Comparison of ENCODE assay signal across 8 mouse cellular contexts in genomic region chr5:144254122-144254810, GRCm38 (mm10). TPM values are rescaled to one million over a fixed set of nuclear protein-coding genes. Genes with fewer than 3 reads are reported as not detected.
A peak's percentile ranks its signal among the peaks of the same experiment; 100 is the strongest.
DNase-seq lines count a peak whose midpoint lies in the region; ATAC-seq and TF ChIP-seq lines count a peak whose summit lies in the region.

No protein-coding gene starts in this region.

- peak; percentile 66; the same call in 1 of the 2 replicates for TF ChIP-seq POLR2A in embryonic fibroblast, embryonic 13.5 days (IDR thresholded peaks at IDR 0.05; ENCODE audit: low read depth, low read length)

- H3K9ac ChIP-seq in heart, embryonic 16.5 days (ENCODE audit: low read length): peak overlapping the region; percentile 57; the same call in 1 of the 2 replicates

- peak overlapping the region; percentile 67 for H3K4me2 ChIP-seq in heart, embryonic 16.5 days (ENCODE audit: low read depth, low read length)

- DNase-seq in spleen, adult 18-20 months: peak; percentile 56 to 58
- DNase-seq in spleen, adult 12 weeks (ENCODE audit: low spot score): no peak
- DNase-seq in kidney, postnatal 10 days: peak; percentile 85
- DNase-seq in spleen, postnatal 10 days (ENCODE audit: low spot score in 2 of 2): peak; percentile 31 to 62
- DNase-seq in left cerebral cortex, adult 18-20 months (ENCODE audit: low spot score in 2 of 2): no peak

- no peak for TF ChIP-seq CTCF in embryonic fibroblast, embryonic 13.5 days (IDR thresholded peaks at IDR 0.05; ENCODE audit: borderline replicate concordance, insufficient read depth, low read length)

- 56% methylated on average over 16 of the region's 16 CpGs for WGBS in heart, embryonic 16.5 days
- 28% methylated on average over 16 of the region's 16 CpGs for WGBS in macrophage (ENCODE audit: missing documents)

- H3K4me3 ChIP-seq in embryonic fibroblast, embryonic 13.5 days (ENCODE audit: insufficient read depth, low read length): peak overlapping the region; percentile 53
- H3K4me3 ChIP-seq in heart, embryonic 16.5 days (ENCODE audit: low read length): peak overlapping the region; percentile 92
- peak overlapping the region; percentile 48 for H3K4me3 ChIP-seq in macrophage (ENCODE audit: inconsistent target)

- H3K27me3 ChIP-seq in heart, embryonic 16.5 days (ENCODE audit: control insufficient read depth, insufficient read depth, low read length): no peaks in the 10 kb centered on the region

- H3K36me3 ChIP-seq in heart, embryonic 16.5 days (ENCODE audit: control insufficient read depth, insufficient read depth): no peaks in the 10 kb centered on the region
- H3K36me3 ChIP-seq in macrophage (ENCODE audit: inconsistent target): peaks cover 18% of the 10 kb centered on the region; the same call in 1 of the 2 replicates

- H3K9me3 ChIP-seq in heart, embryonic 16.5 days (replicated peaks; ENCODE audit: control insufficient read depth, low read length): peaks cover 5% of the 10 kb centered on the region; the same call in 1 of the 2 replicates

- H3K27ac ChIP-seq in embryonic fibroblast, embryonic 13.5 days (ENCODE audit: insufficient read depth, low read length): no peak overlapping the region
- H3K27ac ChIP-seq in heart, embryonic 16.5 days (ENCODE audit: low read length): peak overlapping the region; percentile 64
- peak overlapping the region; percentile 99 for H3K27ac ChIP-seq in macrophage

- ATAC-seq in heart, embryonic 16.5 days (replicated peaks; ENCODE audit: extremely low read depth, insufficient read depth, low FRiP score): peak; percentile 21; the same call in 1 of the 2 replicates

- H3K4me1 ChIP-seq in embryonic fibroblast, embryonic 13.5 days (ENCODE audit: control insufficient read depth, insufficient read depth, low read length): peaks cover 9% of the 10 kb centered on the region
- H3K4me1 ChIP-seq in heart, embryonic 16.5 days (ENCODE audit: control insufficient read depth, insufficient read depth, low read length): peaks cover 31% of the 10 kb centered on the region

- H3K79me2 ChIP-seq in macrophage (ENCODE audit: inconsistent target): peaks cover 84% of the 10 kb centered on the region

RNA-seq across cellular contexts. Expression of gene Bri3, which starts 10.0 kb away (rescaled TPM):
- 90.6 and 104 TPM in 2 replicates for polyA plus RNA-seq in embryonic fibroblast, embryonic 13.5 days (2011; ENCODE audit: insufficient read length, low read depth, missing spikeins)
- 144 and 169 TPM in 2 replicates for polyA plus RNA-seq in heart, embryonic 16.5 days (2015; fragmentation: Nextera tagmentation; extraction: Ambion mirVana)
- 100 to 1,000 TPM in 22 of 26 experiments, 10 to 100 TPM in 4; 58.8 to 230 (median 146) TPM for total RNA-seq in macrophage (2018; cell fraction: chromatin; rRNA removed)
- 100 to 1,000 TPM; 542 to 899 (median 688) TPM for total RNA-seq in macrophage (2018; cell fraction: cytosol; rRNA removed)
- 100 to 1,000 TPM; 108 to 411 (median 269) TPM for total RNA-seq in macrophage (2018; cell fraction: nucleus; rRNA removed)
- polyA plus RNA-seq in macrophage (2018): 238 to 490 TPM (median 271 TPM) in 3 replicates
- 10 to 100 TPM; 67.8 to 73.6 TPM for total RNA-seq in left cerebral cortex, adult 18-20 months (2021)

RNA-seq across cellular contexts. Expression of gene Tecpr1, which starts 30.9 kb away (rescaled TPM):
- polyA plus RNA-seq in embryonic fibroblast, embryonic 13.5 days (2011; ENCODE audit: insufficient read length, low read depth, missing spikeins): 15.1 and 15.7 TPM in 2 replicates
- polyA plus RNA-seq in heart, embryonic 16.5 days (2015; fragmentation: Nextera tagmentation; extraction: Ambion mirVana): 18.3 and 19.7 TPM in 2 replicates
- total RNA-seq in macrophage (2018; cell fraction: chromatin; rRNA removed): 1,000 to 10,000 TPM in 9 of 26 experiments, 100 to 1,000 TPM in 17; 169 to 1,925 (median 703) TPM
- 100 to 1,000 TPM in 18 of 26 experiments, 10 to 100 TPM in 8; 66.8 to 322 (median 143) TPM for total RNA-seq in macrophage (2018; cell fraction: cytosol; rRNA removed)
- total RNA-seq in macrophage (2018; cell fraction: nucleus; rRNA removed): 1,000 to 10,000 TPM in 5 of 26 experiments, 100 to 1,000 TPM in 21; 163 to 1,406 (median 471) TPM
- polyA plus RNA-seq in macrophage (2018): 61.4 to 244 TPM (median 121 TPM) in 3 replicates
- total RNA-seq in left cerebral cortex, adult 18-20 months (2021): 10 to 100 TPM; 91.9 to 92.5 TPM

Comparison
In these comparisons a context has a peak if more than half of its experiments do, and no peak if none do; other contexts are left out.
1. DNase-seq: peak in spleen, adult 18-20 months (2 of 2), kidney, postnatal 10 days (single experiment) and spleen, postnatal 10 days (2 of 2); none in spleen, adult 12 weeks (single experiment) and left cerebral cortex, adult 18-20 months (0 of 2).
2. Peak in every context shown above with its lines, with median percentiles within 50 percentile points of each other: H3K4me3 ChIP-seq.